Mouse (Mus musculus) C2C12 (cell line): ENCODE measurements around the gene Gpank1. TPM values are rescaled to one million over a fixed set of nuclear protein-coding genes. Genes with fewer than 3 reads are reported as not detected.

Experiments
- H3K27me3 ChIP-seq: one replicate; pipeline ENCODE4 v1.6.1; 2011; ENCODE audit not compliant: control insufficient read depth, insufficient read depth, insufficient read length
- H3K36me3 ChIP-seq: one replicate; pipeline ENCODE4 v1.6.1; 2011; ENCODE audit not compliant: control insufficient read depth, insufficient read depth
- H3K4me3 ChIP-seq: one replicate; pipeline ENCODE4 v1.5.1; 2011; ENCODE audit warnings: mild to moderate bottlenecking, control low read depth; ENCODE audit not compliant: poor library complexity, insufficient read depth, severe bottlenecking
- H3K79me2 ChIP-seq: one replicate; pipeline ENCODE4 v1.6.1; 2011; ENCODE audit not compliant: control insufficient read depth, insufficient read depth
- H3K79me3 ChIP-seq: one replicate; pipeline ENCODE4 v1.6.1; 2011; ENCODE audit warnings: low read depth, control low read depth
- H3ac ChIP-seq: one replicate; pipeline ENCODE3; 2011; ENCODE audit warnings: low read depth; ENCODE audit not compliant: control insufficient read depth, insufficient read length
- CEBPB ChIP-seq: IDR thresholded peaks from one replicate; pipeline ENCODE4 v1.6.1; 2011; ENCODE audit warnings: low read depth, mild to moderate bottlenecking, control low read depth, moderate library complexity
- CTCF ChIP-seq: IDR thresholded peaks from one replicate; pipeline ENCODE4 v1.5.1; 2011; ENCODE audit not compliant: control insufficient read depth, insufficient read depth, insufficient read length
- FOSL1 ChIP-seq: IDR thresholded peaks from one replicate; pipeline ENCODE4 v1.8.0; 2011; ENCODE audit warnings: mild to moderate bottlenecking, low read length; ENCODE audit not compliant: poor library complexity, insufficient read depth, severe bottlenecking
- MAX ChIP-seq: IDR thresholded peaks from one replicate; pipeline ENCODE4 v1.6.1; 2011; ENCODE audit warnings: mild to moderate bottlenecking, control low read depth
- MYOD1 ChIP-seq: IDR thresholded peaks from one replicate; pipeline ENCODE4 v1.6.1; 2011; ENCODE audit warnings: low read depth; ENCODE audit not compliant: control insufficient read depth, insufficient read length
- MYOG ChIP-seq: IDR thresholded peaks from one replicate; pipeline ENCODE4 v1.6.1; 2011; ENCODE audit not compliant: control insufficient read depth, insufficient read length; ENCODE audit errors: extremely low read depth
- USF1 ChIP-seq: IDR thresholded peaks from one replicate; pipeline ENCODE4 v1.6.1; 2011; ENCODE audit warnings: low read depth, mild to moderate bottlenecking, control low read depth, moderate library complexity
- polyA plus RNA-seq: library from polyadenylated mRNA; unstranded; fragments of >200 nt; fragmentation: generic; extraction: Trizol; gene quantifications from one replicate; pipeline ENCODE4 v1.2.1, GENCODE M21; 2012; ENCODE audit warnings: missing spikeins

Gene Gpank1
- polyA plus RNA-seq, 1 experiment: 25.8 TPM

DNA sequence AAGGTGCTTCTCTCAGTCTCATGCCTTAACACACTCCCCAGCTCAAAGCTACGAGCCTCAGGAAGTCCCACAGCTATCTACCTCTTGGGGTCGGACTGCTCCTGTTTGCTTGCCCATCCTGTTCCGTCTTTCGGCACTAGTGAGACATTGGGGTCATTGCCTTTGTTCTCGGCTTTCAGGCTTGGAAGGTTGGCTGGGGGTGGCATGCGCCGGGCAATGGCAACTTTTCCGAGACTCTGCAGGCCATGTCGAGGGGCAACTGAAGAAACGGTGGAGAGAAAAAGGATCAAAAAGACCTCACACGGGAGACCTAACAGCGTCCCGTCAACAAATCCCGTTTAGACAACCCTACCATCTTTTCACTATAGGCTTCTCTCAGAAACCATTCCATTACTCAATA is 40.9 kb downstream of the Gpank1 start:
- Histone ChIP-seq H3K27me3 (no peaks in the 10 kb centered on the region), H3ac (no peak overlapping the region), H3K4me3 (no peak overlapping the region), H3K79me3 (peaks cover 60% of the 10 kb centered on the region), H3K79me2 (peaks cover 89% of the 10 kb centered on the region), H3K36me3 (peaks cover 61% of the 10 kb centered on the region)
- TF ChIP-seq FOSL1 (no peak), MYOD1 (no peak), CEBPB (no peak), CTCF (no peak), USF1 (no peak), MAX (no peak), MYOG (no peak)

DNA sequence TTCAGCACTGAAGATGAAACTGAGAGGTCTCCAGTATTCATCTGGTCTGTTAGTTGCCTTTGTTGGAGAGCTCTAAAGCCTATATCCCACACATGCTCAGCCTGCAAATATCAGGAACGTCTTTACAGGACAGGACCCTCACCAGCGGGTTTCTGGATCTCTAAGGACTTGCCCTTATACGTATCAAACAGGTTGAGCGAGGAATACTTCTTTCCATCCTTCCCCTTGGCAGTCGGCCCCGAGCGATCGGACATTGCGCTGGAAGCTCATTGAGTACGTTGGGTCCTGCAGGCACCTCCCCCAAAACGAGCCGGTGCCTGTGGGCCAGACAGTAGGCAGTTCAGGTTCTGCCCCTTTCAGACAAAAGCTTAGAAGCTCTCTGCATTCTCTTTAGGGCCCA is 41.5 kb downstream of the Gpank1 start:
- peak overlapping the region; percentile 62 for H3ac ChIP-seq
- no peaks in the 10 kb centered on the region for H3K27me3 ChIP-seq
- TF ChIP-seq MYOD1 (no peak), MYOG (no peak), MAX (no peak), CTCF (no peak), USF1 (no peak), CEBPB (no peak)
- H3K79me3 ChIP-seq: peaks cover 54% of the 10 kb centered on the region
- peaks cover 83% of the 10 kb centered on the region for H3K79me2 ChIP-seq
- peak overlapping the region; percentile 96 for H3K4me3 ChIP-seq
- H3K36me3 ChIP-seq: peaks cover 55% of the 10 kb centered on the region

DNA sequence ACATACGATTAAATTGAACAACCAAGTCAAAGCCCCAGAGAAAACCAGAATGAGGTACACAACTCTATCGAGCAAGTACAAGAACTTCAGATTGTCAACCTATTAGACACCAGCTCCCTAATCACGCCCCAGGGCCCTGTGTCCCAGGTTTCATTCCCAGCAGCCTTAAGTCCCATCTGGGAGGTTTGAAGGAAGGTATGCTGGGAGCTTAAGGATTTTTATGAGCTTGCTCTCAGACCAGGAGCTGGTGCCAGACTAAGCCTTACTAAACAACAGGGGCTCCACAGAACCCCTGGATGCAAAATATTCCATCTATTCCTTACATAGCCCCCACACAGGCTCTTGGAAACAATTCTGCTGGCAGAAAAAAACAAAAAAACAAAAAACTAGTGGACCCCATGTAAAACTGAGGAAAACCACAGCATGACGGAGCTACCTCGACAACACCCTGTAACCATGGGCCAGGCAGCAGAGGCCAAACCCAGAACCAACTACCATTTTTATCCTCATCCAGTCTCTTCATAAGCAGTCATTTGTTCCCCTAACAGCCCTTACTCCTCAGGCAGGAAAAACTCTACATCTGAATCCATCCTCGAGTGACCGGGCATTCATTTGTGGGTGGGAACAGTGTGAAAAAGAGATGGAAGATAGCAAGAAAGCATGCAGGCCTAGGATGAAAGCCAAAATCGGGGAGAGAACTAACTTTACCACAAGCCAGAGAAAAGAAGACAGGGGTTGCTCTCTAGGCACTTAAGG is 42.2 kb downstream of the Gpank1 start:
- no peaks in the 10 kb centered on the region for H3K27me3 ChIP-seq
- peak overlapping the region; percentile 100 for H3ac ChIP-seq
- H3K79me2 ChIP-seq: peaks cover 75% of the 10 kb centered on the region
- TF ChIP-seq MAX (no peak), MYOG (no peak), USF1 (no peak), CEBPB (no peak), FOSL1 (no peak), MYOD1 (no peak), CTCF (no peak)
- H3K36me3 ChIP-seq: peaks cover 48% of the 10 kb centered on the region
- peak overlapping the region; percentile 96 for H3K4me3 ChIP-seq
- H3K79me3 ChIP-seq: peaks cover 54% of the 10 kb centered on the region

DNA sequence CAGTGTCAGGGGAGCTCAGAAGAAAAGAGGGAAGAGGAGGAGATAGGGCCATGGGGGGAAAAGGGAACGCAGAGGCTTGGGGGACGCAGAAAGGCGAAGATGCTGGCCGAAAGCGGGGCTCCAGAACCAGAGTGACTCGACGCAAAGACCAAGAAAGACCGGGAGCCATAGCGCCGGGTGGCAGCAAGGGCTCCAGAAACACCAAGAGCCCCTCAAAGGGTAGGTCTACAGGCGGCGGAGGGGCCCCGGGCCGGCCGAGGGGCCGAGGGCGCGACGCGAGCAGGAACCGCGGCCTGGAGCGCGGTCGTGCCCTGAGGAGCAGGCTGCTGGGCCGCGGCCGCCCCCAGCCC is 42.9 kb downstream of the Gpank1 start:
- Histone ChIP-seq H3K27me3 (no peaks in the 10 kb centered on the region), H3K79me2 (peaks cover 68% of the 10 kb centered on the region), H3K36me3 (peaks cover 41% of the 10 kb centered on the region), H3K4me3 (peak overlapping the region; percentile 96), H3K79me3 (peaks cover 51% of the 10 kb centered on the region), H3ac (peak overlapping the region; percentile 100)
- TF ChIP-seq MAX: no peak
- no peak for TF ChIP-seq FOSL1
- TF ChIP-seq MYOG: no peak
- TF ChIP-seq MYOD1: no peak
- TF ChIP-seq USF1: no peak
- TF ChIP-seq CEBPB: no peak
- TF ChIP-seq CTCF: no peak

DNA sequence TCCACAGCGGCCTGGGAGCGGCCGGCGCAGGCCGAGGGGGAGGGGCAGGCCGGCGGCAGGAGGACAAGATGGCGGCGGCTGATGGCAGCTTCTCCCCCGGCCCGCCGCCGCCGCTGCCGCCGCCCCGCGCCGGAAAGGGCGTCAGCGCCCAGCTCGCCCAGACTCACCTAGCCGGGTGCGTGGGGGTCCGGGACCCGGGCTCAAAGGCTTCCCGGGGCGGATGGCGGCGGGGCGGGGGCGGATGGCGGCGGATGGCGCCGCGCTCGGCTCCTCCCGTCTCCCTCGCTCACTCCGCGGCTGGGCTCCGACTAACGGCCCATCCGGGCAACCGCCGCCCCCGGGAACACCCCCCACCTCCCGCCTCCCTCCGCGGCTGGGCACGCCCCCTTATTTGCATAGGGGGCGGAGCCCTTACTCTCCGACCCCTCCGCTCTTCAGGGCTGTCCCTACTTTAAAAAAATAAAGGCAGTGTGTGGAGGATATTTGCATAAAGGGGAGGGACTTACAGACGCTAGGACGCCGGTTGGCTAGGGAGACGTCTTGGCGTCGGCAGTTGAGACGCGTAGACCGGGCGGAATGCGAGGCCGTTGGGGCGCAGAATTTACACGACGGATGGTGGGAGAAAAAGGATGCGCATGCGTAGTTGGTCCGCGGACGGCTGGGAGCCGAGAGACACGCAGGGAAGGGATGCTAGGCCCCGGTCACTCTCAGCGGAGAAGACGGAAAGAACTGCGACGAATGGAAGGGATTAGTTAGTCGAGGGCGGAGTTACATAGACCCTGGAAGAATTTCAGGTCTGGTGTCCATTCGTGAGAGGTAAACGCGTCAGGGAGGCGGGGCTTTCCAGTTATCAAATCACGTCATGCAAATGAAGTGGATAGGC is 43.6 kb downstream of the Gpank1 start, which contains the start of gene Prrc2a:
Prrc2a (minus strand) TSS at position 330 of the 883 bp plus-strand sequence.
- Histone ChIP-seq H3K79me2 (peaks cover 62% of the 10 kb centered on the region), H3K79me3 (peaks cover 45% of the 10 kb centered on the region), H3K27me3 (no peaks in the 10 kb centered on the region), H3ac (peak within 1 kb of the TSS; percentile 100), H3K4me3 (peak within 1 kb of the TSS; percentile 96), H3K36me3 (peaks cover 34% of the 10 kb centered on the region)
- TF ChIP-seq CEBPB: no peak
- no peak for TF ChIP-seq USF1
- TF ChIP-seq MYOG: no peak
- no peak for TF ChIP-seq FOSL1
